In the genomic region with DNA sequence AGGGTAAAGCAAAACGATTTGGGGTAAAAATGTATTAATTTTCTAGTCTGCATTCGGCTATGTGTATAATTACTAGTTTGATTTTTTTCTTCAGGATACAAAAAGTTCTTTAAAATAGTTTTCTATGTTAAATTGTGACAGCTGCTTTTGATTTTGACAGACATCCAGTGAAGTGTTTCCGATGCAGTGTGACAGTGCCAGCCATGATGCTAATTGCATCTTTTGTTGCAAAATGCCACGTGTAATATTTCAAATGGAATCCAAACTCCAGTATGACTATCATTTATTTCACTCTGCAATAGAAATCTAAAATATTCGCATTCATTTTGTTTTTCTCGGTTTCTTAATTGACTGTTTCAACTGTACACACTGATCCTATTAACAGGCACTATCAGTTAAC, we compare ENCODE assay signal across 28 mouse cellular contexts.
"Had no signal": no experiment of that assay in that cellular context is flagged by ENCODE, and none has a peak within 500 bp of the region (broad histone marks: within the 10 kb centered on the region; RNA-seq: fewer than 3 reads in every experiment).

No protein-coding gene starts in this region.

- H3K9me3 ChIP-seq: heart, embryonic 10.5 days; heart, embryonic 12.5 days; hindbrain, embryonic 10.5 days; hindbrain, embryonic 12.5 days; intestine, embryonic 15.5 days; limb, embryonic 13.5 days; limb, embryonic 15.5 days; liver, embryonic 12.5 days had no signal

- H3K9ac ChIP-seq: heart, embryonic 12.5 days; hindbrain, embryonic 12.5 days; hindbrain, embryonic 14.5 days; intestine, embryonic 15.5 days; limb, embryonic 13.5 days; limb, embryonic 15.5 days; liver, embryonic 12.5 days; liver, embryonic 14.5 days had no signal

- H3K27me3 ChIP-seq: heart, embryonic 12.5 days; hindbrain, embryonic 12.5 days; intestine, embryonic 15.5 days; limb, embryonic 13.5 days; limb, embryonic 15.5 days; liver, embryonic 12.5 days had no signal

- H3K4me2 ChIP-seq: heart, embryonic 12.5 days; hindbrain, embryonic 12.5 days; hindbrain, embryonic 14.5 days; intestine, embryonic 15.5 days; limb, embryonic 13.5 days; limb, embryonic 15.5 days; liver, embryonic 12.5 days had no signal

- H3K36me3 ChIP-seq: heart, embryonic 10.5 days; heart, embryonic 12.5 days; hindbrain, embryonic 10.5 days; hindbrain, embryonic 12.5 days; intestine, embryonic 15.5 days; limb, embryonic 13.5 days; limb, embryonic 15.5 days; liver, embryonic 12.5 days had no signal

- ATAC-seq: hindbrain, embryonic 16.5 days; inflammation-experienced regulatory T-cells, adult 6 months; intestine, embryonic 15.5 days; intestine, postnatal 0 days; liver, embryonic 12.5 days had no signal

- H3K4me3 ChIP-seq: heart, embryonic 10.5 days; heart, embryonic 12.5 days; hindbrain, embryonic 10.5 days; hindbrain, embryonic 12.5 days; intestine, embryonic 15.5 days; layer of hippocampus, adult 2 months; limb, embryonic 13.5 days; limb, embryonic 15.5 days; liver, embryonic 12.5 days had no signal

- DNase-seq: gastrocnemius, postnatal 10 days; gastrocnemius, postnatal 25 days; heart, adult 18-20 months; heart, postnatal 10 days; heart, postnatal 4 days; kidney, adult 18-20 months; kidney, adult 8-10 months; kidney, postnatal 10 days; kidney, postnatal 25 days; kidney, postnatal 4 days; layer of hippocampus, adult 9-11 months; layer of hippocampus, postnatal 36 days; left cerebral cortex, postnatal 4 days; lung, adult 18-20 months had no signal

- H3K4me1 ChIP-seq: heart, embryonic 10.5 days; heart, embryonic 12.5 days; hindbrain, embryonic 10.5 days; hindbrain, embryonic 12.5 days; intestine, embryonic 15.5 days; limb, embryonic 13.5 days; limb, embryonic 15.5 days; liver, embryonic 12.5 days had no signal

- H3K27ac ChIP-seq: heart, embryonic 10.5 days; hindbrain, embryonic 10.5 days; hindbrain, embryonic 12.5 days; hindbrain, embryonic 14.5 days; intestine, embryonic 15.5 days; layer of hippocampus, adult 2 months; limb, embryonic 13.5 days; limb, embryonic 15.5 days; liver, embryonic 12.5 days; liver, embryonic 14.5 days had no signal
